Mouse (Mus musculus) adrenal gland, adult 8-10 months (tissue): ENCODE data around the gene Slc25a17. TPM values are rescaled to one million over a fixed set of nuclear protein-coding genes. Genes with fewer than 3 reads are reported as not detected.

Experiments
- DNase-seq: peaks from one replicate; pipeline ENCODE4 v3.0.0; 2022
- total RNA-seq, 4 experiments: library from RNA; stranded (reverse); gene quantifications; 2 replicates each; pipeline ENCODE4 v1.2.4; 2022

Slc25a17 gene
- total RNA-seq: 100 to 1,000 TPM in 2 of 4 experiments, 10 to 100 TPM in 2; 70.7 to 112 (median 90.9) TPM

DNA sequence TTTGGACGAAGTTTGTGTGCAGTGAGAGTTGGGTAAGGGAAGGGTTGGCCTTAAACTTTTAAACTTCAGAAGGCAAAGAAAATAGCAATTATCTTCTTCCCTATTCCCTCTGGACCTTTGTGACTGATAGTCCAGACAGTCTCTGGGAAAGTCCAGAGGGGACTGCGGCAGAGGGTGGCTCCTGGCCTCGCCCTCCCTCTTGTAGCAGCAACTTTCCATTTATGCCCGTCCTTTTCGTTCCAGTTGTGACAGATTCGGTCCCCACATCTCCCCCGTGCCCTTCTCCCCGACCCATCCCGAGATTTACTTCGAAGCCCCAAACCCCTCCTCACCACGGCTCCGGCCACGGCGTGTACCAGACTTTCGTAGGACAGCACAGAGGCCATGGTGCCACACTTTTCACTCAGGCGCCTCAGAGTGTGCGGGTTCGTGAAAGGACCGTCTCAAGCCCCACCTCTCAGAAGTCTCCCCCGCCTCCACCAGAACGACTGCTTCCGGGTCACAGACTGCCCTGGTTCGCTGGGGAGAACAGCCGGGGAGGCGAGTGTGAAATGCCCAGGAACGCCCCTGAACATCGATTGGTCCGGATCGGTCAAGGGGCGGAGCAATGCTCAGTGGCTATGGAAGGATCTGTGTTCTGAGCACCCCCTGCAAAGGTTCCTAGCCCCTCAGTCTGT lies at the start of gene Slc25a17:
Slc25a17 (minus strand) TSS at position 468 of the 677 bp plus-strand sequence.
- peak; percentile 97 for DNase-seq

GRCm38 (mm10) chr15:81408199-81408598 lies 47.6 kb upstream of the Slc25a17 start, which contains the start of gene Dnajb7:
Gene Dnajb7, minus strand, starts transcription at chr15:81408299.
- no peak for DNase-seq

GRCm38 (mm10) chr15:81405008-81405407 lies 44.4 kb upstream of the Slc25a17 start:
- no peak for DNase-seq

- DNase-seq: peak; percentile 96
Measured at GRCm38 (mm10) chr15:81399638-81400315, 39.2 kb upstream of the Slc25a17 start, which contains the start of the genes St13 and Xpnpep3. Gene St13, minus strand, starts transcription at chr15:81400077. Gene Xpnpep3, plus strand, starts transcription at chr15:81400138.

DNA sequence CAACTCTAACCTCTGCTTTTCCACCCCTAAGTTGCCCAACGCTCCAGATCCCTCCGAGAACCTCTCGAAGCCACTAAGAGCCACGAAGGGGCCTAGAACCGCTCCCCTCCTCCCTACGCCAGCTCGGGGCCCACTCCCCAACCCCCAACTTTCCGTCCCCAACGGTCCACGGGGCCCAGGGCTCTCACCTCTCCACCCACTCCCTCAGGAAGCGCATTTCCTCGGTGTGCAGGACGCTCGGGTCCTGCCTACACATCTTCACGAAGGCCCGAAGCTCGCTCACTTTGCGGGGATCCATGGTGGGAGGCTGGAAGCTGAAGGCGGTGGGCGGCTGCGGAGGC lies 38.7 kb upstream of the Slc25a17 start:
- no peak for DNase-seq

DNA sequence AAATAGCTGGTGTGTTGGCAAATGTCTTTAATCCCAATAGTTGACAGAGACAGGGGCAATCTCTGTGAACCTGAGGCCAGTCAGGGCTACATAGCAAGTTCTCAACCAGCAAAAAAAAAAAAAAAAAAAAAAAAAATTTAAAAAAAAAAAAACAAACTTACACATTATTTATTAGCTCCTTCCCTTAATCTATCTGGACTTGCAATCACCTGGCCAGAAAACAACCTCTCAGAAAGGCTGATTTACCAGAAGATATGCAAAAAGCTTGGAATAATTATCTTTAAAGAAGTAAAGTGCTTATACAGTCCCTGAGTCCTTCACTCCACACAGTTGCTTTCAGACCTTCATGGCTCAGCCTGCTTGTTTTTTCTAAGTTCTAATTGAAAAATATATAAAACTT lies 37.6 kb upstream of the Slc25a17 start:
- DNase-seq: no peak

GRCm38 (mm10) chr15:81394211-81394915 lies 33.8 kb upstream of the Slc25a17 start:
- no peak for DNase-seq

GRCm38 (mm10) chr15:81392997-81393396 lies 32.4 kb upstream of the Slc25a17 start:
- DNase-seq: no peak

- DNase-seq: no peak
Measured at GRCm38 (mm10) chr15:81386327-81386726, 25.7 kb upstream of the Slc25a17 start.

DNA sequence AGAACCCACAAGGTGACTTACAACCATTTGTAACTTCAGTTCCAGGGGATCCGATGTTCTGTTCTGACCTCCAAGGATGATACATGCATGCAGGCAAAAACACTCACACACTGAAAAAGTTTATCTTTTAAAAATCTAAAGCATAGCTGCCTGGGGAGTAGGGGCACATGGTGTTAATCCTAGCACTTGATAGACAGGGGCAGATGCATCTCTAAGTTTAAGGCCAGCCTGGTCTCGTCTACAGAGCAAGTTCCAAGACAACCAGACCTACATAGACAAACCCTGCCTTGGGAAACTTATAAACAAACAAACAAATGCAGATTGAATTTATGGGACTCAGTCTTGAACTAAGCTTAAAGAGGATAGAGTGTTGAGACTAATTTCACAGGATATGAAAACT lies 18.2 kb upstream of the Slc25a17 start:
- DNase-seq: no peak

GRCm38 (mm10) chr15:81374621-81375020 lies 14.0 kb upstream of the Slc25a17 start:
- peak; percentile 41 for DNase-seq

GRCm38 (mm10) chr15:81370356-81370755 lies 9.7 kb upstream of the Slc25a17 start:
- no peak for DNase-seq

GRCm38 (mm10) chr15:81368601-81369000 lies 8.0 kb upstream of the Slc25a17 start:
- no peak for DNase-seq

GRCm38 (mm10) chr15:81366241-81366640 lies 5.6 kb upstream of the Slc25a17 start:
- DNase-seq: no peak

DNA sequence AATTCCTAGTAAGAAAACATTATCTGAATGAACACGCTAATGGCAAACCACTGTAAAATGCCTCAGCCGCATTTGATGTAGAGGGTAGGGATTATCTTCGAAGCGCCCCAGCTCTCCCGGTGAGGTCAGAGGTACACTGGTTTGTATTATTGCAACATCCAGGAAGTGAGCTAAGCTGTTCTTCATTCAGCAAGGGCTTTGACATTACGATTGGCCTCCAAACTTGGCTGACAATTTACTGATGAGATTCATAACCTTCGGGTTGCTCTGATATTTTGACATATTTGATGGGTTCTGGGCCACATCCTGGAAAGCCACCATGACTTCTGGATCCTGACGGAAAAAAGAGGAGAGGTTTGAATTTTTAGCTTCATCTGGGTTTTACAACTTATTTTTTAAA lies 4.6 kb upstream of the Slc25a17 start:
- DNase-seq: peak; percentile 52

DNA sequence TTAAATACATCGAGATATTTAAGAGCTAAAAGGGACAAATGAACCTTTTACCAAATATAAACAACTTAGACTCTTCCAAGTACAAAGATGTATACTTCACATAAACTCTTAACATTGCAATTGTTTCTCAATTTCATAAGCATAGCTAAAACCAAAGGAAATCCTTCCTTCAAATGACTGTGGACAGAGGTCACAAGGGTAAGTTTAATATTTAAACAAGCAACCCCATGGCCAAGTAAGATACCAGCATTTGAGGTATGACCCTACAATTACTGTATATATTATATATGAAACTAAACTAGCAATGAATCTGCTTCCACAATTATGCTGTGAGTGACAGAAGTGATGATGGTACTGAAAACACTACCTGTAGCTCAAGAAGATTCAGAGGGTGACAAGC lies 3.7 kb upstream of the Slc25a17 start:
- DNase-seq: no peak

- DNase-seq: no peak
Measured at GRCm38 (mm10) chr15:81362501-81362900, 1.9 kb upstream of the Slc25a17 start.

DNA sequence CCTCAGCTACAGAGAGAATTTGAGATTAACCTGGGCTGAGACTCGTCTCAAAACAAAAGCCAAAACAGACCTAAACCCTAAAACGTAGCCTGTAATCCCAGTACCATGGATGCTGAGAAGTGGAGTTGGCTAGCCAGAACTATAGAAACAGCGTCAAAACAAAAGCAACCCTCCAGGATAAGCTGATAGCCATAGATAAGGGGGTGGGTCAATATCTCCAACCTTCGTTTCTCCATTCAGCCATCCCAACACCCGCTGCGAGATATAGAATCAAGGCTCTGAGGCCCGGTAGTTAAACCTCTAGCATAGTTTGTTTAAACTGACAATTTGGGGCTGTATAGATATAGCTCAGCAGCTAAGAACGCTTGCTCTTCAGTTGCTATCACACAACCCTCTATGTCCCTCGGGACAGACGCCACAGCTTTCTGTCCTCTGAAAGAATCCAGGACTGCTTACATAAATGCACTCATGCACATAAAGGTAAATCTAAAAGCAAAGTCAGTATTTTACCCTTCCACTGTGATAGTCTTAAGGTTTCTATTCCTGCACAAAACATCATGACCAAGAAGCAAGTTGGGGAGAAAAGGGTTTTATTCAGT lies 904 bp upstream of the Slc25a17 start:
- no peak for DNase-seq

DNA sequence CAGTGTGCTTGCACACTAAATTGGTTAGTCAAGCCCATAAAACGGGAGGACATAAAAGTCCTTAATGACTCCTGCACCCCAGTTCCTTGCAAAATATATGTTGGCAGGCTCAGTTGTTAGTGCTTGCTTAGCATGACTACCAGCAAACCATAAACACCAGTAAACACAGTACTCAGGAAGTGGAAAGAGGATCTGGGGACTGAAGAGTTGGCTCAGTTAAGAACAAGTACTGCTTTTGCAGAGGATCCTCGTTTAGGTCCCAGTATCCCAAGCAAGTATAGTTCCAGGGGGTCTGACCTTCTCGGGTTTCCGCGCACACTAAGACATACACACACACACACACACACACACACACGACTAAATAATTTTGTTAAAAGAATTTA lies 401 bp upstream of the Slc25a17 start:
- DNase-seq: no peak

- DNase-seq: no peak
Measured at GRCm38 (mm10) chr15:81359421-81359820, 1.2 kb downstream of the Slc25a17 start.

GRCm38 (mm10) chr15:81358943-81359342 lies 1.7 kb downstream of the Slc25a17 start:
- DNase-seq: no peak

DNA sequence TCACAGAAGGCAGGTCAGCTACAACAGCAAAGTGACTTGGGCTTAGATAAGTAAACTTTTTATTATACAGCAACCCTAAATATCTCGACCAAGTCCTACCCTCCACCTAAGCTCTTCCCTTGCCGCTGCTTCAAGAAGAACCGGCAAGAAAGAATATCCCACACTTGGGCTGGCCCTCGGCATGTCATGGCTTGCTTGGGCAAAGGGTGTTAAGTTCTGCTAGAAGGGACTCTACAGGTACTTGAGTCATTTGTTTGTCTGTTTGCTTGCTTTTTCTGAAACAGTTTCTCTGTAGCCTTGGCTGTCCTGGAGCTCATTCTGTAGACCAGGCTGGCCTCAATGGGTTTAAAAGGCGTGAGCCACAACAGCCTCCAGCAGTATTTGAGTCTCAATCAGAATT lies 3.7 kb downstream of the Slc25a17 start:
- DNase-seq: no peak

DNA sequence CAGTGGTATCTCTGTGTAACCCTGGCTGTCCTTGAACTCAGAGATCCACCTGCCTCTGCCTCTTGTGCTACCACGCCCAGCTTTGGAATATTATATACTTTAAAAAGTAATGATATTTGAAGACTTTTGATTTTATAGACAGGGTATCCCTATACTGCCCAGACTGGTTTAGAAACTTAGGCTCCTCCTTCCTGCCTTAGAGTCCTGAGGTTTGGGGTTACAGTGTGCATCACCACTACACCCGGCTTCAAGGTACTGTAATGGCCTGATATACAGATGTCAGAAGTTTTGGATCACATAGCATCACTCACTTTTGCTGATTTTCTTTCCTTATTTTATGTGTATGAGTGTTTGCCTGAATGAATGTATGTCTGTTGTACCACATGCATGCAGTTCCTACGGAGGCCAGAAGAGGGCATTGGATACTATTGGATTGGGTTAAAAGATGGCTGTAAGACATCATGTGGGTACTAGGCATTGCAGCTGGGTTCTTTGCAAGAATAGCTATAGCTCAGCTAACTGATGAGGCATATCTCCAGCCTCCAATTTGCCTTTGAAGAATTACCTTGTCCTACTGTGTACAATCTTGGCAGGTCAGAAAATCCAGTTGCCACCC lies 5.4 kb downstream of the Slc25a17 start:
- peak; percentile 42 for DNase-seq
